Mouse (Mus musculus) Muller cell, postnatal 12 days (primary cell): ENCODE measurements at regions not wholly inside any gene's neighbourhood (a gene's known extent, or its start where the extent isn't known, plus 50 kb on each side); places are given as distances from the start of the nearest gene placed in this dataset.
A peak's percentile ranks its signal among the peaks of the same experiment; 100 is the strongest.

Source experiments
- DNase-seq: peaks from one replicate; pipeline ENCODE4 v3.0.0-alpha.2; 2015; ENCODE audit errors: inconsistent ontology term

DNA sequence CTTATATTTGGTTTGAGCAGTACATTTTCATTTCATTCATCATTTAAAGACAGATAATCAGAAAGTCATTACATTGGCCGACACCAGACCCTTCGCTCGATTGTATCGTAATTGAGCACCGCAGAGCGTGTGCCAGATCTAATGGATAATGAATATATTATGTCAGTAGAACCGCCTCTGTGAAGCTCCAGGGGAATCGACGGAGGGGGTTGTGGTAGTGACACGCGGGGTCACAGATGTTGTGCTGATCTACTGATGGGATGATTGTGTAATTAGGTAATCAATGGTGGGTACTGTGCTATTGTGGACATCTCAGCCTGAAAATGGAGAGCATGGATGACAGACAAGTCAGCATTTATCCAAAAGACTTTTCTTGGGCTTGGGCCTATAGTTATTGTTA lies 414.3 kb upstream of the Tenm2 start:
- no peak for DNase-seq

DNA sequence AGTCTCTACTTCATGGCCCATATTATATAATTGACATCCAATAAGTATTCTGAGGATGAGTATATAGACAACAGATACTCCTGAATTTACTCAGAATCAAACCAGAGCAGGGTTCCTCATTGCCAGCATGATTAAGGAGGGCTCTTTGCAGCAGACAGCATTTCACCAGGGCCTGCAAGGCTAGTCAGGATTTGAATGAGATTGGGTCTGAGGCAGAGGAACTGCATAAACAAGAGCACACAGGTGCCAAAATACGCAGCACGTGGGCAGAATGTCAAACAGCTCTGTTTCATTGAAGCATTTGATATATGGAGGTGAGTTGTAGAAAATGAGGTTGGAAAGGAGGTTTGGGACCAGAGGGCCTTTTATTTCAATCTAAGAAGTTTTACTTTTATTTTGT lies 387.5 kb upstream of the Tenm2 start:
- no peak for DNase-seq

DNA sequence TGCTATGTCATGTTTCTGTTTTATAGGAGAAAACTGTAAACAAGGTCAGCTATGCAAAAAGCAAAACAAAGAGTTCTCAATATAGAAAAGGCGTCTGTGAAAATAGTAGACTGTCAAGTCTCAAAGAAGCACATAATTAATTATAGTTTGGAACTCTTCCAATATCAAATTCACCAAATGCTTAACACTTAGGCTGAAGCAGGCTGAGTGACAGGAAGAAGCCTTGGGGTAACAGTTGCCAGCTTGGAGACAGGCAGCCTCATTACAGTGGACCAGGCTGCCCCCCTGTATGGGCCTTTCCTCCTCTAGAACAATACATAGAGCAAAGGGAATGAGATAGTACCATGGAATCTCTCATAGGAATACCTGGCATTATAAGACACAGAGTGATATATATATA lies 364.8 kb upstream of the Tenm2 start:
- DNase-seq, result no peak

DNA sequence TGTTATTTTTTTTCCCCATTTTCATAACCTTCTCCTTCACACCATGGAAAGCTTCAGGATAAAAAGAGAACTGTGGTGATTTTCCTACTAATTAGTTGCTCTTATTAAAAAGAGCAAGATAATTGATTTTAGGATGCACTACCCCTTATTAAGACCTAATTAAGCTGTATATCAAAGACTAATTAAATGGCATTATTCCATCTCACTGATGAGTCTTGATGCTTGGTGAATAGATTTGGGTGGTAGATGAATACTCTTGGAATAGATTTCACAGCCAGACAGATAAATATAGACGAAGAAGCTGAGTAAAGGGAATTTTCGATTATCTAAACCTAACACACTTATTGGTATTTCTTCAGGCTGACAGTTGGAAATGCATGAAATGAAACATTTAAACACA lies 346.5 kb upstream of the Tenm2 start:
- DNase-seq, result peak; percentile 4

DNA sequence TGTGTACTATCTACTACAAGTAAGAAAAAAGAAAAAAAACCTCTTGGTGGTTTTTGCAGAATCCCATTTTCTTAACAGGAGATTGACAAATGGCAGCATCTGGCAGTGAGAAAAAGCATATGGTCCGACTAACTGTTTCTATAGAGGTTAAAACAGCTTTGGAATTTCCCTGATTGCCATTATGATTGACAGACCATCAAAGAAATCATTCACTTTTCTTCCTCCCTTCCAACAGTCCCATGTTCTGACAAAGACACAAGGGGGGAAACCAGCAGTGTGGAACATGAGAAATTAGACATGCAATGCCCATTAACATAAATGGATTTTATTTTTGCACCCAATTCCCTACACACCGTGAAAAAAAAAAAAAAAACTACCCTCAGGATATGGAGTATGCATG lies 297.9 kb upstream of the Tenm2 start:
- no peak for DNase-seq

DNA sequence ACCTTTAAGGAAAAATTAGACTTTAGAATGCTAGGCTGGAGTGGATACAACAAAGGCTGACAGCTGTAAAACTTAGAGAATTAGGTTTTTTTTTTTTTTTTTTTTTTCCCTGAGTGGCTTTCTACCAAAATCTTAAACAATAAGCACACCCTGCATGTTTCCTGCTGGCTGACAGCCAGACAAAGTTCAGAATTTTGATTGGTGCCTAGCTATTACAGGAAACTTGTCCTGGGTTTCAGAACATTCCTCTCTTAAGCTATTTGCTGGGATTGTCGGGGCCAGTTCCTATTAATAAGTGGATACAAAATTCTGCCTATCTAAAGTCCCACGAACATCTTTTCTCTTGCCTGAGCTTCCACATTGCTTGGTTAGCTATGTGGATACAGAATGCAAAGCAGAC lies 296.7 kb upstream of the Tenm2 start:
- peak; percentile 21 for DNase-seq

DNA sequence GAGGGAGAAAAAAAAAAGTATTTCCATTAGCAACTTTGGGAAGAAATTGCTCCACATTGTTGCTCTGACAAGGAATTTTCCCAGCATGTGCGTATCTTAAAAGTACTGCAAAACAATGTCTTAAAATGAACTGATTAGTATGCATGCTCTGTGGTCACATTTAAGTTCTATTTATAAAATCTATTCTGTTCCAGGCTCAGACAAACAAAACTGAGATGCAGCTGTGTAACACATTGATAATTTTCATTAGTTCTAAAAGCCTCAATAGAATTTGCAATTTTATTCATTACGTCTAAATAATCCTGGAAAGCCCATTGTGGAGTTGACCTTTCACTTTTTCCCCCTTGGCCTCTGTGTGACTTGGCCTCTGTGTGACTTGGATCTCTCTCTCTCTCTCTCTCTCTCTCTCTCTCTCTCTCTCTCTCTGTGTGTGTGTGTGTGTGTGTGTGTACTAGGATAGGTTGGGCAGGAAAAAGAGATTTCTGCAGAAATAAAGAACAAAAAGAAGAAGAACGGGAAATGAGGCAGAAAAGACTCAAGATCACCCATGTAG lies 262.8 kb upstream of the Tenm2 start:
- peak; percentile 5 for DNase-seq

DNA sequence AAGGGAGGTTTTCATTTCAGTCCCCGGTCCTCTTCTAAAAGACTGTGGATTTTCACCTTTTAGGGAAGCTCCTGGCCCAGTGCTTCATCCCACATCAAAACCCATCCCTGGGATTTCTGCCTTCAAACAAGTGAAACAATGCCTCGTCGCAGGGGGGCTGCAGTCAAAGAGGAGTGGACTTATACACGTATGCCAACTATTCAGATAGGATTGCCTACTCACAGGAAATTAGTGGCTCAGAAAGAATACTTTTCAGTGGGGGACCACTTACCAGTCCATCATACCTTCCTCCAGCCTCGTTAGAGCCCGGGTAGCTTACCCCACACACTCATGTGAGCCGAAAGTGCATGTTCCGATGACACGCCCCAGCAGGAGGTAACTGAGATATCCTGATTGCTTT lies 262.1 kb upstream of the Tenm2 start:
- peak; percentile 7 for DNase-seq

DNA sequence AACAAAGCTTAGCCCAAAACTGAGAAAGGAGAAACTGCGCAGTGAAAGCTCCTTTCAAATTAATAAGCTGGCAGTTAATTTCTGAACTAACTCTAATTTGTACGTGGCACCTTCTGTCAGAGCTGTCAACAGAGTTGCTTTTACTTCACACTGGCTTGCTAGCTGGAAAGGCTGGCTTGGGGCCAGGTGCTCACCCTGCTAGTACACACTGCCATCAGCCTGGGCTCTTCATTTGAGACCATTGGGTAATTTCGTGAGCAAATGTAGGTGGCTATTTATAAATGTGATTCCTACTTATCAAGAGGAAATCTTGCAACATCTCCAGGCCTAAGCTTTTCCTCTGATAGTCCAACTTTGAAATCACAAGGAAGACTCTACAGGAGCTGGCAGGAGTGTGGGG lies 244.5 kb upstream of the Tenm2 start:
- DNase-seq, result no peak

DNA sequence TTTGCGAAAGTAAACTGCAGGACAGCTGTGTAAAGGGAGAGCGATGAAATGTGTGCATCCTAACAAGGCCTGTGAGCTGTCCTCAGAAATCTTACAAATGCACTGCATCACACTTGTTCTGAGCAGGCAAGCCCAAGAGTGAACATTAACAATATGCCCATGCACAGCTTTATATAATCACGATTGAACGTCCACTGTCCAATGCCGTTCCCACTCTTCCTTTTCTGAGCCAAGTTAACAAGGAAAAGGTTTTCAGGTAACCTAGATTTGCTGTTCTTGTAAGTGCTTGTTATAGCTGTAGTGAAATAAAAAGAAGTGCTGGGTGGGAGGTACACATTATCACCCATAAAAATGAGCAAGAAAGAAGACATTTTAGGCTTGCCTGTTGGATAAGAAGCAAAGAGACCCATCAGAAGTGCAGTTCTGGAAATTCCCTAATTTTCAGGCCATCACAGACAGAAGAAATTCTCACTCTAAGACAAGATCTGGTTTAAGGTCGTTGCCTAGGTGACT lies 243.3 kb upstream of the Tenm2 start:
- no peak for DNase-seq

DNA sequence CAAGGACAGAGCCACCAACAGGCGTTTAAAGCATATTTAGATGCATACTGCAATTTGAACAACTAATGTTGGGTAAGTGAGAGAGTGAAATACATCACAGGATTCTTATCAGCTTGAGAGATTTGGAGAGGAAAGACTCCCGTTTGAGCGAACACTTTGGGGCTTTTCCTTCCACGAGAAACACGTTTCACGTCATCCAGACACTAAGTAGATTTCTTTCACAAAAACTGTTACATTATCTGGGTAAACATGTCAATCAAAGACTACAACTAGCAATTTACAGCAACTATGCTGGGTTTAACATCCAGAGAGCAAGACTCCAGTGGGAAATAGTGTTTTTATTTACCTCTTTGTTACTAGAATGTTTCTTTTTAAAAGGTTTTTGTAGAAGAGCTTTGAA lies 238.3 kb upstream of the Tenm2 start:
- DNase-seq, result no peak

DNA sequence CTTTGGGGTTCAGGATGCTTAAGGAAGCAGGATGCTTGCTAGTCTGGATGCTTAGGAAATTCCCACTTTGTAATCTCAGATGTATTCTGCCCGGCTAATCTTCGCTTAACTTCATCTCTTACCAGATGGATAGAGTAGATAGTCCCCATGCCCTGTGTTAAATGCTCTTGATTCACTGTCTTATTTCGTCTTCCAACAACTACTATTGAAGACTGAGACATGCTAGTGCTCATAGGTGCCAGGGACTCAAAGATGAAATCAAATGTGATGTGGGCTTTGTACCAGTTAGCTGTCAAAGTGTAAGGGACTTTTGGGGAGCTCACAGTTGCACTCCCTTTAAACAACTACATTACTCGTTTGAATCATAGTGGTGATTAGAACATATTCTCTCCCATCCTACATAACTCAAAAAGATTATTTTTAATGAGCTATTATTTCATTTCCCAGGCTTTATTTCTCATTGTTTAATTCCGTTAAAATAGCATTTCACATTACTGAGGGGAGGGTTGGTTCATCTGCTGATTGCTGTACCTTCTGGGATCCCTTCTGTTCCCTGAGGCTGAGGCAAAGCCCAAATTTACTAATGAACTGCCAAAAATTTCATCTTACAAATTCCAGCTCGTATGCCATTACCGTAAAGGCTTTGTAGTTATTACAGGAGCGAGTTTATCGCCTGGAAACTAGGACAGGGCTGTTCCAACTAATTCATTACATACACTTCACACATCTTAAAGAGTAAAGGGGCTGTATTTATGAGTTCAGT lies 228.1 kb upstream of the Tenm2 start:
- no peak for DNase-seq

DNA sequence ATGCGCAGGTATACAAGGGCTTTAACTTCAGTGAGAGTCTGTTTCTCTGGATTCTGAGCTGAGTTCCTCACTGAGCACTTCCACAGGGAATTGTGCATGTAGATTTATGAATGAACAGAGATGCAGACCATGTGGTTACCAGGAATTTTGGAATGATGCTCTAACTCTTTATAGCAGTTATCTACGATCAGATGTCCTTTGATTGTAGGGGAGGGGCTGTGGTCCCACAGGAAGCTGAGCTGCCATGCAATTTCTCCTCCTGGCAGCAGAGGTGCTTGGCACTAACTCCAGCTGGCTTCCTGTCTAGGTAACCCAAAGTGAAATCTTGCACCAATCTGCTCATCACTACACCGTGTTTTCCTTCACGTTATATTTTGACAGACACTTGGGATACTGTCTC lies 226.6 kb upstream of the Tenm2 start:
- no peak for DNase-seq

DNA sequence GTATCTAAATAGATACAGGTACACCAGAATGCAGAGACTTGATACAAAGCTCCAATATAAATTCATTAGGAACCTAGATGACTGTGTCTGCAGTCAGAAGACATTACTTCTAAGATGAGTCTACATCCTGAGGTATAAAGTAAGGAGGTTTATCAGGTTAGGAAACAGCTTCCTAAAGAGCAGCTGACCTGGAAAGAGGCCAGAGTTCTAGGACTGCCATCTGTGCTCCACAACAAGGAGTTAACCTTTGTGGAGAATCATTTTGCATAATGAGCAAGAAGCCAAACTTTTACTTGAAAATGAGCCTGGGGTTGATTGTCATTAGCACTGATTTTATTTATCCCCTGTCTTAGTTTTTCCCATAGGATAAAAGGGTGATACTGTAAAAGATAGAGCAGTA lies 211.6 kb upstream of the Tenm2 start:
- DNase-seq, result no peak

DNA sequence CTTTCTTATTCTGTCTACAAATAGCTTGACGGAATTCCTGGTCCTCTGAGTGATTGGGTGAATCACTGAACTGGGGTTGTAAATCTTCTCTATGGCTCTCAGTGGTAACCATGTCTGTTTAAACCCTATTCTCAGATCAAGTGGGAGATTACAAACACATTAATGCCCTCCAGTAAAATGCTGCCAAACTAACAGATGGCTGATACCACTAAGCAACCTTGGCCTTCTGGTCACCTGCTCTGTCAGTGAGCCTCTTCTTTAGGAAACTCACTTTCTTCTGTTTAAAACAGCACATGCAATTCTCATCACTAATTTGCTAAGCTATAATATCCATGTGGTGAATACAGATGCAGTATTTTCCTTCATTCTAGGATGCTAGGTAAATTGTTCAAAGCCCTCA lies 210.9 kb upstream of the Tenm2 start:
- DNase-seq, result no peak

DNA sequence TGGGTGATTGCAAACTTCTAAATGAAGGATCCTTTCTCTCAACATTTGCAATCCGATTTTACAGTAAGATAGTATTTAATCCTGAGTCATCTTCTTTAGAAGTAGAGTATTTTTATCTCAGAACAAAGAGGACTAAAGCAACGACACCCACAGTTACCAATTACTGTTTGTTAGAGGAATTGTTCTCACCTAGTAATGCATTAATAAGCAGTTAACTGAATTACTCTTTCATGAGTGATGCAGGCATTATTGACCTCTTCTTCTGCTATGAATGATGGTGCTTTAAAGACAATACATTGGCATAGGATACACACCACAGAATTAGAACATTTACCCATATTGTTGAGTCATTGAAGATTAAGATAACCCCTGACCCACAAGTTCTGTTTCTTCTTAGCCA lies 207.0 kb upstream of the Tenm2 start:
- DNase-seq, result peak; percentile 78

DNA sequence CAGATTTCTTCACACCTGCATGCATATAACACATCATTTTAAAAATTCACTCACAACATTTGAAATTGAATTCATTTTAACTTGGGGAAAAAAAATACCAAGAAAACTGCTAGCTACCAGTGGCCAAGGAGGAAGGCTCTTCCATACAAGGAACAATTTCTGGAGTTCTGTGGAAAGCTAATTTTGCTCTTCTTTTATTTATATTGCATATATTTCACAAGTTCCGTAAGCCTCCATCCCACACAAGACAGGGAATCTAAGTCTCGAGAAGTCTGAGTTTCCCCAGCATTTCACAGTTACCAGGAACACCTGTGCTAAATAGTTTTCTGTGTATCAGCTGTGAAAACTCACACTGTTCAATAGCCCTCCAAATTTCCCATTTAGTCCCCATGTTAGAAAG lies 198.8 kb upstream of the Tenm2 start:
- DNase-seq, result no peak

DNA sequence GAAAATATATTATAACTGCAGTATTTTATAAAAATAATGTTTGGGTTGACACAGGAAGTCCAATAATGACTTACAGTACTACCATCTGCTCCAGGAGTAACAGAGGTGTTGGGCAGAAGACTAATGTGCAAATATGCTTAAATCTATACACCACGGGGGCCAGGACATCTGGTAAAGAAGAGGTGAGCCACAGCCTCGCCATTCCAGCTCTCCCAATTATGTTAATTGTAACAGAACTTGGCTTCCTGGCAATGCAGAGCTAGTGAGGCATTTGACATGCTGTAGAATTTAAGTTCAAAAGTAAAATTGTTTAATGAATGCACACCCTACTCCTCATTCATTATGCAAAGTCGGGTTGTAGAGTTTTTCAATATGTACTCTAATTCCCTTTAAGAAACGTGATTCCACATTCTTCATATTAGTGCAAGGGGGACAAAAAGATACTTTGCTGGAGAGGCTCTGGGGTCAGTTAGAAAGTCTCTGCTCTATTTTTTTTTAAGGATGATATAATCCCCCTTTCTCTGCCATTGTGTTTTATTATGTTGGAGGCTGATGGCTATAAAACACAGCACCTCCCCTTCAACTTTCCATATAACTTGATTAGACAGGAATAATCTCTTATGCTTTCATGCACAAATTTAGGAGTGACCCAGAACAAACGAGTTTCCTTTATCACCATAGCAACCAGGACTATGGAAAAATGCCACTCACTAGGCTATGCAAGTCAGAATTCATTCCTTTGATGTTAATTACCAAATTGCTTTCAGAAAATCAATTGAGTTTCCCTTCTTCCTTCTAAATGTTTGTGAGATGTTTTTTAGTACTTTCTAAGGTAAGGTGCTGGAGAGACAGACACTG lies 188.8 kb upstream of the Tenm2 start:
- DNase-seq, result peak; percentile 2

DNA sequence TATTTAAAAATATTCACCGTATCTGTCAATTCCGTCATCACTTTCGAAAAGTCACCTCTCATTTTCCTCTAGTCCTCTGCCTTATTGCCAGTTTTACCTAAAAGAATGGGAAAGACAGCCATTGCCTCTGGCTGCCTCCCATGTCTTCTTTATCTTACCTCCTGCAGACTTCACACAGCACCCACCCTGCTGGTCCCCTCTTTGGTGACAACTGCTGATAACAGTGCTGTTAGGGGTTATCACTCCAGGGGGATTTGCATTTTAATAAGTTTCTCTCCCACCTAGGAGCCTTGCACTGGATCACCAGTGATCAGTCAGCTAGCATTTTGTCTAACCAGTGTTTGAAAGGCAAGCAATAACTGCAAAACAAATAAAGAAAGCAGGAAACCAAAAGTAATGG lies 177.1 kb upstream of the Tenm2 start:
- DNase-seq, result no peak

DNA sequence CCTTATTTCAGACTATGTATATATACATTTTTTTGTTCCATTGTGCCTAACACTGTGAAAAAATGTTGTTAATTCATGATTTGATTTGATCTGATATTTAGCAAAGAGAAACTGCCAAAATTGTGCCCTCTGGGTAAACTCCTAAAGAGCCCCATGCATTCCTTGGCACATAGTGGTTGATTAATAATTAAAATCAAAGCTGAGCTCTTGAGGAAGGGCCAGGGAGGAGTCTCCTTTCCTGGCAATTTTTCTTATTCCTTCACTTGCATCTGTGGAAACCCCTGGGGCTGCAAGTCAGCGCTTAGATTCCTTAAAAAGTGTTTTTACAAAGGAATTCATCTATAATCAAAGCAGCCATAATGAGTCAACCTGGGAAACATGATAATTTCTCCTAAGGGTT lies 132.2 kb upstream of the Tenm2 start:
- peak; percentile 67 for DNase-seq

DNA sequence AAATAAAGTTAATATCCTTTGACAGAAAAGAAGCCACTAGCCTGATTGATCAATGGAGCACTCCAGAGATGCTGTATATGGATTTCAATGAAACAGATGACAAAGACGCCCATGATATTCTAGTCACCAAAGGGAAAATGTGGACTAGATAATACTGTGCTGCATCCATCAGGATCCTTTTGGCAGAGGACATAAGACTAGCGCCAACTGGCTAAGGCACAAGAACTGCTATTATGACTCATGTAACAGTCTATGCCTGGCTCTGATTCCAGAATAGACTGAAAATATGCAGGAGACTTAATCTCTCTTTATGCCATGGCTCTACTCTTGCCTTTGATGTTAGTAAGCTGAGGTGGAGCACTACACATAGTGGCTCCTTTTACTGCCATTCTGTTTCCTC lies 128.7 kb upstream of the Tenm2 start:
- DNase-seq, result peak; percentile 93

DNA sequence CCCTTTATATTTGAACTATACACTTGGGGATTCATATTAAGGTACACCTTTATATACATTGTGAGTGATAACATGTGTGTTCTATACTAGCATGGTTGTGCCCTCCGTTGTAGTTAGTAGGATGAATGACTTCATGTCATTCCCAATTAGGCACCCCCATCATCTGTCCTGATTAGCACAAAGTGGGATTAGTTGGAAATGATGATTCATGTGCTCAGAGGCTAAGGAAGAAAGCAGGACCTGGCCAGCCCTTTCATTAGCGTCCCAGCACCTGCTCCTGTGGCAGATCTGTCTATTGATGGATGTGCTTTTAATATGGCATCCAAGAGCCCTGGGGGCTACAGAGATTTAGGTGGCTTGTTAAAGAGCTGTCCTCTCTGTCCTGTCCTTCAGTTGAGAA lies 119.3 kb upstream of the Tenm2 start:
- DNase-seq, result no peak

DNA sequence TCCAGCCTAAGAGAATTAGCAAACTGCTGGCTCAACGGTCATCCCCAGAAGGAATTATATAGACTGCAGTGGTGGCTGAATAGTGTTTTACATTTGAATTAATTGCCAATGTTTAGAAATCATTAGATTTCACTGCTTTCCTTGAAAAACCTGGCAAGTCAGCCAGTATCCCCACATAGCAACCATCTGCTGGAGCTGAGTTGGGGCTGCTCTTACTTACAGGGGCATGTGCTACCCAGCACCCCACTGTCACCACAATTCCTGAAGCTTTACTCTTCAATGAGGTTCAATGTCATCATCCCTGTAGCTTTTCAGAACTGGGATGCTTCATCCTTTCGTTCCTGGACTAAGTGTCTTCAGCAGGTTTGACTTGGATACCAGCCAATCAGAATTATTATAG lies 73.9 kb upstream of the Tenm2 start:
- no peak for DNase-seq
